Mouse (Mus musculus) MN1 (cell line): ENCODE measurements around the gene Tmed1.
"Not testable (repeated sequence)": the region's sequence is repeated elsewhere in the genome, so short reads cannot be mapped to it uniquely, and the experiment has no call there.

Experiments used
- DNase-seq: peaks from one replicate; pipeline ENCODE4 v3.0.0-alpha.2; 2016; ENCODE audit warnings: low spot score

Gene Tmed1

GRCm38 (mm10) chr9:21472913-21473312 lies 37.1 kb downstream of the Tmed1 start:
- DNase-seq: no peak

DNA sequence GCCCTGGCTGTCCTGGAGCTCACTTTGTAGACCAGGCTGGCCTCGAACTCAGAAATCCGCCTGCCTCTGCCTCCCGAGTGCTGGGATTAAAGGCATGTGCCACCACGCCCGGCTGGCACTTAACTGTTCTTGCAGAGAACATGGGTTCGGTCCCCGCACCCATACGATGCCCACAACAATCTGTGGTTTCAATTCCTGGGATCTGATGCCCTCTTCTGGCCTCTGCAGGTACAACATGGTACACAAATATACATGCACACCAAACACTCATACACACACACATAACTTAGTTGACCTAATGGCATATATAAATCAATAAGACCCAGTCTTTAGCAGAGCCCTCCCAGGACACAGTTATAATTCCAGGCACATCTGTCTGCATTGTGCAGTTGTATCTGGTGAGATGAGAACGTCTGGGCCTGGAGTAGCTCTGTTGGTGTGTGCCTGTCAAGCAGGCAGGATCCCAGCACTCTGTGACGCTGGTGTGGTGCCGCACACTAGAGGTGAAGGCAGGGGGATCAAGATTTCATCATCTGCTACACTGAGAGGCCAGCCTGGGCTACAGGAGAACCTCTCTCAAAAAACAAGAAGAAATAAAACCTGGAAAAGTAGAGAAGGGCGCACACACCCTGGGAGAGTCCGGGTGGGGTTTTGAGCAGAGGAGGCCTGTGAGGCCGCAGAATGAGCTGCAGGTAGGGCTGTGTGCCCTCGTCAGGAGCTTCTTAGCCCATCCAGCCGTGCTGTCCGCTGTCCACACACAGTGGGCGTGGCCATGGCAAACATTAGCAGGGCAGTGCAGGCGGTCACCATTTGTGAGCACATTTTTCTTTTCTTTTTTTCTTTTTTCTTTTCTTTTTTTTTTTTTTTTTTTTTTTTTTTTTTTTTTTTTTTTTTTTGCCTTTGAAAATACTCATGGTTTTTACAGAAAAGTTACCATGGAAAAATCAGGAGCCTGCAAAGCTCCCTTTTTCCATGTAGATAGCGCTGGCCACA lies 40.7 kb downstream of the Tmed1 start:
- no peak for DNase-seq

GRCm38 (mm10) chr9:21464565-21464928 lies 45.5 kb downstream of the Tmed1 start:
- not testable (repeated sequence) for DNase-seq

DNA sequence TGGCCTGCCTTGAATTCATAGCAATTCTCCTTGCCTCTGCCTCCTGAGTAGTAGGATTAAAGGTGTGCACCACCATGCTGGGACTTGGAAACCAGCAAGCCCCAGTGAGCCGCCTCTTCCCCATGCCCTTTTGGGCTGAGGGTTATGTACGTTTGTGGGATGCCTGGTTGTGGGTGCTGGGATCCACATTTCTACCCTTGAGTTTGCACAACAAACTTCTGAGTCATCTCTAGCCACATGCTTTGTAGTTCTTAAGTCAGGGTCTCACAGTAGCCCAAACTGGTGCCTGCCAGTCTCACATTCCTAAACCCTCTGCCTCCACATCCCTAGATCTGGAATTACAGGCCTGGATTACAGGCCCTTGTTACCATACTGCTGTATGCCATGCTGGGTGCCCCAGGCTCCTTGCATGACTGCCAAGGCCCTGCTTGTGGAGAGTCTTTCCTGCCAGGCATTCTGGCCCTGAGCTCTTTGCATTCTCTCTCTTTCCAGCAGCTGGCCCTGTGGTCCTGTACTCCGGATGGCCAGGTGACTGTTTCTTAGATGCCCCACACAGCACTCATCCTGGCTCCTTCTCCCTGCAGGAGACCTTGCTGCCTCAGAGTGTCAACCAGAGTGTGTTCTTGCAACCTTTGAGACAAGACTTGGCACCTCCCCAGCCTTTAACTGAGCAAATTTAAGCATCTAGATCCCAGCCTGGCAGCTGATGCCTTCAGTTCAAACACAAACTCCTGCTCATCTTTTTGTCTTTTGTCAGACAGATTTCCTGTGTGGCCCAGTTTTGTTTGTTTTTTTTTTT lies 46.1 kb downstream of the Tmed1 start:
- no peak for DNase-seq

GRCm38 (mm10) chr9:21463138-21463590 lies 46.9 kb downstream of the Tmed1 start:
- DNase-seq: peak; percentile 28

DNA sequence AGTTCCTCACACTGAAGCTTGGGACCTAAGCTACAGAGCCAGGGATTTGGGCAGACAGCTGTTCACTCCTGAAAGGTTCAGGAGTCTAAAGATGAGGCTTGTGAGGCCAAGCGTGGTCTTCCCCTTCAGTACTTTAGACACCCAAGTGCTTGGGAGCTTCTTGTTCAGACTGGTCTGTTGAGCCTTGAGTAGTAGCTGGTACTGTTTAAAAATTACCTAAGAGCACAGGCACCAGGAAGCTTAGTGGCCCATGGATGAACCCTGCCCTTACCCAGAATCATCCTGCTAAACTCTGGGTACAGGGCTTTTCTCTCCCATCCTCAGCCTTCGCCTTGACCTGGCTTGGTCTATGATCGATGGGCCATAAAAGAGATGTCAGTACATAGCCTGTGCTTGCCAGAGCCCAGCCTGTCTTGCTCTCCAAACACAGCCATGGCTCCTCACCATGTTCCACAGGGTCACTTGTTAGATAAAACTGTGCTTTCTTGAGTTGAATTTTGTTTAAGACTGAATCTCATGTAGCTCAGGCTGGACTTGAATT lies 49.6 kb downstream of the Tmed1 start:
- DNase-seq: no peak

- DNase-seq: no peak
These were observed 51.2 kb downstream of the Tmed1 start for GRCm38 (mm10) chr9:21458821-21459220.
